Mouse (Mus musculus): ENCODE measurements around the gene Cog3.

GRCm38 (mm10) chr14:75791372-75791771, 37.1 kb upstream of the Cog3 start:
- TF ChIP-seq CHD2 (IDR thresholded peaks at IDR 0.05; ENCODE audit: low read depth, low read length) (no peak), HCFC1 (IDR thresholded peaks at IDR 0.05; ENCODE audit: borderline replicate concordance, insufficient read depth, low read length) (no peak)
